Mouse (Mus musculus) CH12.LX (cell line): ENCODE measurements around the gene 1700019N19Rik. TPM values are rescaled to one million over a fixed set of nuclear protein-coding genes. Genes with fewer than 3 reads are reported as not detected.

Experiments used
- DNase-seq: peaks from one replicate; pipeline ENCODE4 v3.0.0-alpha.2; 2013; ENCODE audit errors: extremely low read depth
- H3K27ac ChIP-seq: 2 replicates; pipeline ENCODE4 v1.5.1; 2012; ENCODE audit warnings: low read depth, mild to moderate bottlenecking, control low read depth, moderate library complexity; ENCODE audit not compliant: insufficient read depth
- H3K27me3 ChIP-seq: replicated peaks from 2 replicates; pipeline ENCODE3; 2012; ENCODE audit warnings: inconsistent platforms
- H3K36me3 ChIP-seq, 2 experiments: replicated peaks in 1 of 2; 2 replicates each; pipeline versions ENCODE3 to v1.6.1; 2012; ENCODE audit warnings: inconsistent platforms in 1 of 2, low read length in 1 of 2, mild to moderate bottlenecking in 1 of 2, mixed read lengths in 1 of 2, moderate library complexity in 1 of 2; ENCODE audit not compliant: control insufficient read depth in 1 of 2, insufficient read depth in 1 of 2
- H3K4me1 ChIP-seq, 2 experiments: 2 replicates each; pipeline ENCODE4 v1.6.1; 2012; ENCODE audit warnings: inconsistent platforms in 1 of 2, moderate library complexity in 1 of 2; ENCODE audit not compliant: insufficient read depth in 2 of 2, control insufficient read depth in 1 of 2
- H3K4me2 ChIP-seq: 2 replicates; pipeline ENCODE4 v1.6.1; 2012; ENCODE audit warnings: low read depth, mild to moderate bottlenecking, control low read depth; ENCODE audit not compliant: poor library complexity, insufficient read depth, severe bottlenecking
- H3K4me3 ChIP-seq, 3 experiments: fragments of 150-350 bp in 1 of 3; sonication (generic) in 1 of 3; replicated peaks in 1 of 3; 2 replicates each; pipeline versions ENCODE3 to v1.5.1; 2011 to 2012; ENCODE audit warnings: low read depth in 2 of 3, low read length in 2 of 3, mild to moderate bottlenecking in 2 of 3, moderate library complexity in 2 of 3, control low read depth in 1 of 3, improper control_type of control experiment in 1 of 3, inconsistent platforms in 1 of 3, mixed read lengths in 1 of 3; ENCODE audit not compliant: poor library complexity in 1 of 3
- H3K79me2 ChIP-seq: replicated peaks from 2 replicates; pipeline ENCODE4 v1.6.1; 2012; ENCODE audit warnings: mild to moderate bottlenecking, moderate library complexity; ENCODE audit not compliant: control insufficient read depth, poor library complexity, insufficient read depth, severe bottlenecking; ENCODE audit errors: extremely low read depth
- H3K9ac ChIP-seq: 2 replicates; pipeline ENCODE4 v1.6.1; 2012; ENCODE audit warnings: low read depth, mild to moderate bottlenecking, control low read depth, moderate library complexity; ENCODE audit not compliant: insufficient read depth
- H3K9me3 ChIP-seq: replicated peaks from 2 replicates; pipeline ENCODE3; 2012; ENCODE audit warnings: low read length, inconsistent platforms, mixed read lengths
- BHLHE40 ChIP-seq: IDR thresholded peaks from 2 replicates; pipeline ENCODE4 v1.6.1; 2011; ENCODE audit warnings: mild to moderate bottlenecking, low read depth, low read length, improper control_type of control experiment
- CHD1 ChIP-seq: IDR thresholded peaks from 2 replicates; pipeline ENCODE4 v1.6.1; 2012; ENCODE audit warnings: low read depth, low read length, improper control_type of control experiment, inconsistent platforms
- CHD2 ChIP-seq: IDR thresholded peaks from 2 replicates; pipeline ENCODE4 v1.6.1; 2011; ENCODE audit warnings: low read length, improper control_type of control experiment
- ELF1 ChIP-seq: IDR thresholded peaks from 2 replicates; pipeline ENCODE4 v1.6.1; 2014; ENCODE audit warnings: low read depth, mild to moderate bottlenecking, inconsistent platforms, low read length, improper control_type of control experiment
- EP300 ChIP-seq: IDR thresholded peaks from 2 replicates; pipeline ENCODE4 v1.6.1; 2011; ENCODE audit warnings: low read length, improper control_type of control experiment
- ETS1 ChIP-seq: conservative IDR thresholded peaks from 2 replicates; pipeline ENCODE4 v1.6.1; 2012; ENCODE audit warnings: low read depth, mild to moderate bottlenecking, inconsistent platforms, low read length, improper control_type of control experiment, moderate library complexity
- HCFC1 ChIP-seq: IDR thresholded peaks from 2 replicates; pipeline ENCODE4 v1.6.1; 2012; ENCODE audit warnings: low read depth, mild to moderate bottlenecking, inconsistent platforms, low read length, improper control_type of control experiment
- JUND ChIP-seq: conservative IDR thresholded peaks from 2 replicates; pipeline ENCODE4 v1.6.1; 2011; ENCODE audit warnings: low read depth, low read length, improper control_type of control experiment
- KAT2A ChIP-seq: IDR thresholded peaks from 2 replicates; pipeline ENCODE4 v1.6.1; 2012; ENCODE audit warnings: low read length, improper control_type of control experiment, inconsistent platforms; ENCODE audit not compliant: insufficient replicate concordance
- MAFK ChIP-seq: IDR thresholded peaks from 2 replicates; pipeline ENCODE4 v1.6.1; 2011; ENCODE audit warnings: low read length, improper control_type of control experiment; ENCODE audit not compliant: insufficient replicate concordance
- MAZ ChIP-seq: IDR thresholded peaks from 2 replicates; pipeline ENCODE4 v1.6.1; 2012; ENCODE audit warnings: low read depth, mild to moderate bottlenecking, inconsistent platforms, low read length, improper control_type of control experiment, moderate library complexity
- MEF2A ChIP-seq: IDR thresholded peaks from 2 replicates; pipeline ENCODE4 v1.6.1; 2014; ENCODE audit warnings: low read depth, mild to moderate bottlenecking, inconsistent platforms, low read length, improper control_type of control experiment, borderline replicate concordance
- PAX5 ChIP-seq: IDR thresholded peaks from 2 replicates; pipeline ENCODE4 v1.6.1; 2012; ENCODE audit warnings: low read length, inconsistent platforms, mixed read lengths
- POLR2A ChIP-seq: IDR thresholded peaks from 2 replicates; pipeline ENCODE4 v1.6.1; 2011; ENCODE audit warnings: low read depth, mild to moderate bottlenecking, improper control_type of control experiment, low read length
- SMC3 ChIP-seq: IDR thresholded peaks from 2 replicates; pipeline ENCODE4 v1.6.1; 2011; ENCODE audit warnings: low read depth, low read length, improper control_type of control experiment
- TBP ChIP-seq: conservative IDR thresholded peaks from 2 replicates; pipeline ENCODE4 v1.6.1; 2011; ENCODE audit warnings: low read depth, low read length, improper control_type of control experiment
- TCF12 ChIP-seq: IDR thresholded peaks from 2 replicates; pipeline ENCODE4 v1.6.1; 2014; ENCODE audit warnings: low read depth, mild to moderate bottlenecking, inconsistent platforms, low read length, improper control_type of control experiment
- dilution Hi-C: fragments of 300-500 bp; cut with MboI; formaldehyde crosslinking; loops from 2 replicates; pipeline ENCODE4 v1.14.3; 2020; ENCODE audit warnings: low sequenced_read_pairs; ENCODE audit not compliant: extremely low pct_unique_long_range_greater_than_20kb, extremely low pct_ligation_motif_present
- in situ Hi-C: fragments of 300-500 bp; cut with MboI; formaldehyde crosslinking; loops from 3 replicates; pipeline ENCODE4 v1.14.3; 2019; ENCODE audit warnings: low sequenced_read_pairs, low pct_ligation_motif_present, low pct_unique_long_range_greater_than_20kb, mixed read lengths
- polyA plus RNA-seq: library from polyadenylated mRNA; unstranded; fragments of >175 nt; gene quantifications from 2 replicates; pipeline ENCODE4 v1.2.1, GENCODE M21; 2012; ENCODE audit warnings: low read depth; ENCODE audit not compliant: insufficient read length
- total RNA-seq, 2 experiments: library from RNA; depleted of rRNA; stranded (reverse); fragments of 300-350 nt in 1 of 2; fragments of >200 nt in 1 of 2; gene quantifications; 2 replicates each; pipeline ENCODE4 v1.2.3; 2012 to 2014

Gene 1700019N19Rik
- total and polyA plus RNA-seq, 3 experiments: 0.83 to 1.1 (median 0.89) TPM

DNA sequence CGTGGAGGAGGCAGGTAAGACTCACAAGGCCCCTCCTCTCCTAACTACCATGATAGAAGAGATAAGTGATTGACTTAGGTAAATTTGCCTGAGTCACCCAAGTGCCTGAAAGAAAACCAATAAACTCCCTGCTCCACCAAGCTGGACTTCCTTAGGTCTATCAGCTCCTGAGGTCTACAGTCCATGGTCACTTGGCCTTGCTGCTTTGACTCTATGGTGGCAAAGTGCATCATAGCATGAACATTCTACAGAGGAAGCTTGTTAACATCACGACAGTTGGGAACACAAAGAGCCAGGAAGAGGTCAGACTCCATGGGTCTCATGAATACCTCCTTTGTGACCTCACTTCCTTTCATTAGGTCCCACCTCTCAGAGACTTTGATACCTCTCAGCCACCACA lies 42.8 kb downstream of the 1700019N19Rik start:
- dilution Hi-C loops (no loop called here), in situ Hi-C loops (no loop called here)
- DNase-seq: no peak
- H3K27me3 ChIP-seq: no peaks in the 10 kb centered on the region
- no peak overlapping the region for H3K4me2 ChIP-seq
- H3K4me3 ChIP-seq: no peak overlapping the region
- H3K9me3 ChIP-seq: no peaks in the 10 kb centered on the region
- H3K36me3 ChIP-seq: no peaks in the 10 kb centered on the region
- no peak overlapping the region for H3K27ac ChIP-seq
- no peaks in the 10 kb centered on the region for H3K4me1 ChIP-seq
- no peaks in the 10 kb centered on the region for H3K79me2 ChIP-seq
- TF ChIP-seq MAFK: no peak
- TF ChIP-seq SMC3: no peak
- TF ChIP-seq ETS1: no peak
- TF ChIP-seq ELF1: no peak
- TF ChIP-seq EP300: no peak
- no peak for TF ChIP-seq KAT2A
- no peak for TF ChIP-seq MAZ
- TF ChIP-seq TBP: no peak
- no peak for TF ChIP-seq MEF2A
- no peak for TF ChIP-seq PAX5
- TF ChIP-seq BHLHE40: no peak
- no peak for TF ChIP-seq JUND
- H3K9ac ChIP-seq: no peak overlapping the region

- TF ChIP-seq CHD1 (no peak), TCF12 (no peak), HCFC1 (no peak), POLR2A (no peak), CHD2 (no peak)
- in situ Hi-C loops (no loop called here), dilution Hi-C loops (no loop called here)
- H3K27me3 ChIP-seq: no peaks in the 10 kb centered on the region
- H3K9me3 ChIP-seq: no peaks in the 10 kb centered on the region
- DNase-seq: no peak
- no peak overlapping the region for H3K4me2 ChIP-seq
- no peak overlapping the region for H3K27ac ChIP-seq
- H3K36me3 ChIP-seq: no peaks in the 10 kb centered on the region
- no peaks in the 10 kb centered on the region for H3K79me2 ChIP-seq
- H3K4me3 ChIP-seq: no peak overlapping the region
- no peak overlapping the region for H3K9ac ChIP-seq
- no peaks in the 10 kb centered on the region for H3K4me1 ChIP-seq
Measured at GRCm38 (mm10) chr19:58750822-58751221, 43.4 kb downstream of the 1700019N19Rik start.
